Mouse (Mus musculus) myocyte (in vitro differentiated cells): ENCODE measurements at regions not wholly inside any gene's neighbourhood (a gene's known extent, or its start where the extent isn't known, plus 50 kb on each side); places are given as distances from the start of the nearest gene placed in this dataset.

Source experiments
- MAX ChIP-seq: IDR thresholded peaks from one replicate; pipeline ENCODE4 v1.6.1; 2011; ENCODE audit warnings: low read depth, mild to moderate bottlenecking, control low read depth
- USF1 ChIP-seq: IDR thresholded peaks from one replicate; pipeline ENCODE4 v1.6.1; 2011; ENCODE audit warnings: low read depth, mild to moderate bottlenecking, control low read depth, moderate library complexity

GRCm38 (mm10) chr3:102682424-102682823, 51.9 kb upstream of the Tspan2 start:
- TF ChIP-seq USF1 (no peak), MAX (no peak)
